Mouse (Mus musculus) midbrain, embryonic 10.5 days (tissue): Measurements from ENCODE around the gene Zfp108. TPM values are rescaled to one million over a fixed set of nuclear protein-coding genes. Genes with fewer than 3 reads are reported as not detected.
"Not testable (repeated sequence)": the region's sequence is repeated elsewhere in the genome, so short reads cannot be mapped to it uniquely, and the experiment has no call there.

Source experiments
- DNase-seq: peaks from one replicate; pipeline ENCODE4 v3.0.0-alpha.2; 2017; ENCODE audit warnings: low spot score
- H3K27ac ChIP-seq: fragments of 300-500 bp; sonication (generic); replicated peaks from 2 replicates; pipeline ENCODE4 v1.5.1; 2016; ENCODE audit warnings: mild to moderate bottlenecking
- H3K27me3 ChIP-seq: fragments of 300-500 bp; sonication (generic); 2 replicates; pipeline ENCODE4 v1.6.1; 2016; ENCODE audit warnings: low read depth, mild to moderate bottlenecking; ENCODE audit not compliant: poor library complexity, severe bottlenecking
- H3K36me3 ChIP-seq: fragments of 300-500 bp; sonication (generic); 2 replicates; pipeline ENCODE4 v1.6.1; 2016; ENCODE audit warnings: mild to moderate bottlenecking, moderate library complexity
- H3K4me1 ChIP-seq: fragments of 300-500 bp; sonication (generic); 2 replicates; pipeline ENCODE4 v1.6.1; 2016
- H3K4me3 ChIP-seq: fragments of 300-500 bp; sonication (generic); 2 replicates; pipeline ENCODE4 v1.5.1; 2016; ENCODE audit warnings: mild to moderate bottlenecking, moderate library complexity
- H3K9me3 ChIP-seq: fragments of 300-500 bp; sonication (generic); replicated peaks from 2 replicates; pipeline ENCODE4 v1.6.1; 2016; ENCODE audit warnings: mild to moderate bottlenecking
- WGBS: fragments of 180-500 bp; shearing (Covaris S2); methylation state at CpG from one replicate; pipeline ENCODE4 v1.1.7; 2016; 5-methylcytosine and 5-hydroxymethylcytosine counted together
- polyA plus RNA-seq: library from polyadenylated mRNA; unstranded; fragments of >200 nt; fragmentation: Nextera tagmentation; extraction: Ambion mirVana; gene quantifications from 2 replicates; pipeline ENCODE4 v1.2.1, GENCODE M21; 2016

Zfp108 gene
- polyA plus RNA-seq, 1 experiment from 2014 or later, result 2.1 TPM

DNA sequence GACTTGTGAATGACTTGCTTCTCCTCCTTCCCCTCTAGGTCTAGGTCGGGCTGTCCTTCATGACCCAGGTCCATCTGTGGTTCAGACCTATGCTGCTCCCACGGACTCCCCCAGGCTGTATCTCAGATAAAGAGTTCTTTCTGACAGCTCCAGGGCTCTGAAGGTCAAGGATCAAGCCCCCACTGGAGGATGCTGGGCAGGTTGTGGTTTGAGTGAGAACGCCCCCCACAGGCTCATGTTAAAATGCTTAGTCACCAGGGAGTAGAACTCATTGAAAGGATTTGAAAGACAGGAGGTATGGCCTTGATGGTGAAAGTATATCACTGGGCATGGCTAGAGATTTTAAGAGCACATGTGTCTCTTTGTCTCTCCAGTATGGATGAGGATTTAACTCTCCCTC is 14.7 kb downstream of the Zfp108 start:
- H3K27ac ChIP-seq, result no peak overlapping the region
- H3K4me1 ChIP-seq, result peaks cover 18% of the 10 kb centered on the region
- no peaks in the 10 kb centered on the region for H3K27me3 ChIP-seq
- WGBS, result 65% methylated on average over 3 of the region's 3 CpGs
- H3K4me3 ChIP-seq, result no peak overlapping the region
- DNase-seq, result no peak
- no peaks in the 10 kb centered on the region for H3K9me3 ChIP-seq
- peaks cover 13% of the 10 kb centered on the region for H3K36me3 ChIP-seq

DNA sequence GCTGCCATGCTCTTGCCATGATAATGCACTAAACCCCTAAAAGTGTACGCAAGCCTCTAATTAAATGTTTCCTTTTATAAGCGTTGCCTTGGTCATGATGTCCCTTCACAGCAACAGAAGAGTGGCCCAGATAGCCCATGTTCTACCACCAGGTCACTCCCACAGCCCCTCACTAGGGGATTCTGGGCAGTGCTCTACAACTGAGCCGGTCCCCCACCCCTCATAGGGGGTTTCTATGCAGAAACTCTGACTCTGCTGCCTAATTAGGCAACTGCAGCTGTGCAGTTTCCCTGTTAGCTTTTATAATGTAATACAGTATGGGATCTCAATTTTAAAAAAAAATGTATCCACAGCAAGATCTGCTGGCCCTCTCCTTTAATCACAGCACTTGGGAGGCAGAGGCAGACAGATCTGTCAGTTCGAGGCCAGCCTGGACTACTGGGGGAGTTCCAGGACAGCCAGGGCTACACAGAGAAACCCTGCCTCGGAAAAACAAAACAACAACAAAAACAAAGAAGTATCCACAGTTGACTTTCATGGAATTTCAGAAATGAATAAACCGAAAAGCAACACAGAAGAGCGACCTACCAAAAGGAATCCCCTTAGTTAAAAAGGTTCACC is 15.2 kb downstream of the Zfp108 start:
- Histone ChIP-seq H3K27ac (peak overlapping the region; percentile 88), H3K27me3 (no peaks in the 10 kb centered on the region), H3K36me3 (peaks cover 19% of the 10 kb centered on the region), H3K9me3 (no peaks in the 10 kb centered on the region), H3K4me3 (peak overlapping the region; percentile 74), H3K4me1 (peaks cover 18% of the 10 kb centered on the region)
- DNase-seq, result no peak
- 37% methylated on average over 7 of the region's 7 CpGs for WGBS

DNA sequence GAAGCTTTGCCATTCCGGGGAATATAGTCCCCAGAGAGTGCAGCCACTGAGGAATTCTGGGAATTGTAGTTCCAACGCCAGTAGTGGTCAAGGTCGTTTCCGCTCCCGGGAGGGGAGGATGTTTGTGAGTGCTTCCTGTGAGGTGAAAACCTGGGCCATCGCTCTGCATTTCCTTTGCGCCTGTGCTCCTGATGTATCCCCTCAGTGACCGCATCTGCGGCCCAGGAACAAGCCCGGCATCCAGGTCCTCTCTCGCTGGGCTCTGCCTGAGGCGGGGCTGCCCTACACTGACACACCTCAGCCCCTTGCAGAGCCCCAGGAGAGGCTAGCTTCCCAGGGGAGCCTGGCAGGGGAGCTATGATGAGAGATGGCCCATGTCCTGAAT is 15.7 kb downstream of the Zfp108 start, which contains the start of gene Zfp93:
TSS of gene Zfp93 (plus strand) at position 133 of the 385 bp plus-strand sequence.
- peak; percentile 82 for DNase-seq

DNA sequence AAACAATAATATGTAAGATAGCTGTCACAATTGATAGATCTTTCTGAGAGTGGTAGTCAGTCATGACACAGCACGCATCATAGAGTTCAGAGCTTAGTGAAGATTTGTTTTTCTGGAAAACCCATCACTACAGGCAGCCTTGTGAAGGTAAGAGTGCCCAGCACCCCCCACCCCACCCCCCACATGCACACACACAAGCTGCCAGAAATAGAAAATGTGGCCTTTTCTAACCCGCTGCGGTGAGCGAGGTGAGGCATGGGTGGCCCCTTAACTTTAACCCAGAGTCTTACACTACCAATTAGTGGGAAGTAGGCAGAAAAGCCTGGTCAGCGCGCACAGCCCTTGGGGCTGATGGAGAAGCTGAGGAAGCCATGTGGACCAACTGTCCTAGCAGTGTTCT is 16.6 kb downstream of the Zfp108 start:
- Histone ChIP-seq H3K9me3 (no peaks in the 10 kb centered on the region), H3K27ac (no peak overlapping the region), H3K36me3 (peaks cover 33% of the 10 kb centered on the region), H3K4me3 (no peak overlapping the region), H3K27me3 (no peaks in the 10 kb centered on the region), H3K4me1 (peaks cover 18% of the 10 kb centered on the region)
- WGBS, result 97% methylated on average over 6 of the region's 6 CpGs
- DNase-seq, result no peak

More for the DNA sequence above, 15.7 kb downstream of the Zfp108 start, which contains the start of gene Zfp93:
- H3K4me3 ChIP-seq, result peak within 1 kb of the TSS; percentile 74
- no peaks in the 10 kb centered on the region for H3K9me3 ChIP-seq
- H3K27me3 ChIP-seq, result no peaks in the 10 kb centered on the region
- peak within 1 kb of the TSS; percentile 88 for H3K27ac ChIP-seq
- WGBS, result 1% methylated on average over 12 of the region's 12 CpGs
- H3K36me3 ChIP-seq, result peaks cover 24% of the 10 kb centered on the region
- H3K4me1 ChIP-seq, result peaks cover 18% of the 10 kb centered on the region

DNA sequence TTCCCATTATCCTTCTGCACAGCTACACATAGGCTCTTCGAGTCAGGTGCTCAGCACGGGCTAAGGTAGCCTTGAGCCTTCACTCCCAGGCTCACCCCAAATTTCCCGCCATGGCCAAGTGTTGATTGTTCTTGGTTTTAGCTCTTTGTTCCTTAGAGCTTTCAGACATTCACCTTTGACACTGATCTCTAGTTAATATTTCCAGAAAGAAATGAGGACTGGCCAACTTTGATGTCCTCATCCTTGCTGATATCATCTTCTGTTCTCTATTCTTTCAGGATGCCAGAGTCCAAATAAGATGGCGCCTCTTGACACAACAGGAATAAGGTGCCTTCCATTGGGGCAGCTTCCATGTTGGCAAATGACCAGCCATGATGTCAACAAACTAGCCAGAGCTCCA is 19.9 kb downstream of the Zfp108 start:
- H3K4me1 ChIP-seq, result peaks cover 14% of the 10 kb centered on the region
- no peak overlapping the region for H3K27ac ChIP-seq
- DNase-seq, result no peak
- no peaks in the 10 kb centered on the region for H3K9me3 ChIP-seq
- H3K27me3 ChIP-seq, result no peaks in the 10 kb centered on the region
- H3K4me3 ChIP-seq, result no peak overlapping the region
- peaks cover 48% of the 10 kb centered on the region for H3K36me3 ChIP-seq
- 87% methylated on average over 4 of the region's 4 CpGs for WGBS

DNA sequence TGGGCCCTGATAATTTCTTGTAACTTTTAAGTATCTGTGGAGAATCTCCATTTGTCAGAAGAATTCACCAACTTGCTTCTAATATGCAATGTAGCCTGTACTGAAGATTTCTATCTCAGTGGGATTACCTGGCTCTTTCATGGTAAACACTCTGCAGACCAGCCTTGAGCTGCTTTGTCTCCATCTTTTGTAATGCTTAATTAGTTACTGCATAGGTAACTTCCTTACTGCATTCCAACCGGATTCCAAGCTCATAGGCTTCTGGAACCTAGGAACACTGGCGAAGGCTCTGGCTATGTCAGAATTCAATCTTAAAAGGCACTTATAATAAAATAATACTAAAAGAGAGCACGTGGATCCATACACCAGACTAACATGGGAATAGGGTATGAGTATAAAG is 24.2 kb downstream of the Zfp108 start:
- H3K4me3 ChIP-seq, H3K27ac ChIP-seq, DNase-seq, H3K4me1 ChIP-seq, H3K27me3 ChIP-seq, H3K9me3 ChIP-seq: not testable (repeated sequence)
- H3K36me3 ChIP-seq, result peaks cover 39% of the 10 kb centered on the region
- WGBS, result 80% methylated on average over 3 of the region's 3 CpGs

DNA sequence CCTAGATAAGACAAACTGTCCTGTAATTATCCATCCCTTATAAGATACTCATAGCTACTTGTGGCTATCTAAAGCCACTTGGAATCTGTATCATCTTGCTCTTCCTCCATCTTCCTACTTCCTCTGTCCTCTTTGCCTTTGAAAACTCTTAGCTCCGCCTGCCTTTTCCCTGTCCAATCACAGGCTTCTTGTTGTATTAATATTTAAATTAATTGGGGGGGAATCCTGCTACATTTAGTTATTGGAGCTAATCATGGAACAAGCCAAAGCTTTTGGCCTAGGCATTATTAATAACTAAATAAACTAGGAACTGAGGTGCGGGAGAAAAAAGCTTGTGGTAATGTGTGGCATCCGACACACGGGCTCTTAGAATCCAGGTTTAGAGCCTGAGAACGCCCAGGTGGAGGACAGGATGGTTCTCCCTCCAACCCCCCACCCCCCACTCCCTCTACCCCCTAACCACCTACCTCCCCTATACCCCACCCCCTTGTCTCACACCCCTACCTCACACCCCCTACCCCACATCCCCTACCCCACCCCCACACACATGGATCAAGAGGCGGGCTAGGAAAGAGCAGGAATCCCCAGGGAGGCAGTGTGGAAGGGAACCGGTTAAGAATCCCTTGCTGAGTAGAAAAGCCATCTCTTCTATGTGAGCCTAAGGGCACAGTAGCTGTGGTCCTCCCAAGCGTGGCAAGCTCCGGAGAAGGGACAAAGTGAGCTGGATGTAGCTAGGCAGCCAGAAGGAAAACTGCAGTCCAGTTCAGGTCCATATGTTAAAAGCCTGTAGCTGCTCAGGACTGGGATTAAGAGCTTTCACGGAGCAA is 25.6 kb downstream of the Zfp108 start:
- Histone ChIP-seq H3K27me3 (no peaks in the 10 kb centered on the region), H3K4me3 (no peak overlapping the region), H3K4me1 (peaks cover 8% of the 10 kb centered on the region), H3K36me3 (peaks cover 25% of the 10 kb centered on the region), H3K27ac (no peak overlapping the region), H3K9me3 (no peaks in the 10 kb centered on the region)
- no peak for DNase-seq
- WGBS, result 58% methylated on average over 10 of the region's 10 CpGs

DNA sequence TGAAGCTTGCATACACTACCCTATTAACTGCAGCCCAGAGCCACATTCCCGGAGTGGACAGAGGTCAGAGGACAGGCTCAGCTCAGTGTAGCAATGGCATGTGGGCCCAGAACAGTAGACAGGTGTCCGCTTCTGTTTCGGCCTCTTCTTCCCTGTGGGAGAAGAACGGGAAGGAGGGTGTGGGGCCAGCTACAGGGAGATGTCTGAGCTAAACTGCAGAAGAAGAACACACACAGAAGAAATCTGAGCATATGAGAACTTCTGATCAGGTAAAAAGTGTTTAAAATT is 26.2 kb downstream of the Zfp108 start:
- no peak overlapping the region for H3K4me3 ChIP-seq
- peaks cover 19% of the 10 kb centered on the region for H3K36me3 ChIP-seq
- DNase-seq, result no peak
- H3K27ac ChIP-seq, result no peak overlapping the region
- no peaks in the 10 kb centered on the region for H3K27me3 ChIP-seq
- peaks cover 8% of the 10 kb centered on the region for H3K4me1 ChIP-seq
- 54% methylated on average over 4 of the region's 4 CpGs for WGBS
- no peaks in the 10 kb centered on the region for H3K9me3 ChIP-seq

DNA sequence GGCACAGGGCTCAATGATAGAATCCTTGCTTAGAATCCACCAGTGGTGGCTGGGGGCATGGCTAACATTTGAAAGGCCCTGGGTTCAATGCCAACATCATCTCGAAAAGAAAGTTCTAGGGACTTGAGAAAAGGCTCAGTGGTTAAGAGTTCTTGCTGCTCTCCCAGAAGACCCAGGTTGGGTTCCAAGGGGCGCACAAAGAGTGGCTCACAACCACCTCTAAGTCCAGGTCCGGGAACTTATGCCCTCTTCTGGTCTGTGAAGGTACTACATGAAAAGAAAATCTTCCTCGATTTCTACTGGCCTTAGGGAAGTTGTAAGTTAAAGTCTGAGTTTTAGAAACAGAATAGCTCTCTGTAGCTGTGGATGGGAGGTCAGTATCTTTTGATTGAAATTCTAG is 31.5 kb downstream of the Zfp108 start:
- no peak for DNase-seq
- no peaks in the 10 kb centered on the region for H3K27me3 ChIP-seq
- H3K4me1 ChIP-seq, result no peaks in the 10 kb centered on the region
- 50% methylated on average over 4 of the region's 4 CpGs for WGBS
- H3K4me3 ChIP-seq, result no peak overlapping the region
- no peak overlapping the region for H3K27ac ChIP-seq
- H3K9me3 ChIP-seq, result no peaks in the 10 kb centered on the region
- peaks cover 43% of the 10 kb centered on the region for H3K36me3 ChIP-seq

DNA sequence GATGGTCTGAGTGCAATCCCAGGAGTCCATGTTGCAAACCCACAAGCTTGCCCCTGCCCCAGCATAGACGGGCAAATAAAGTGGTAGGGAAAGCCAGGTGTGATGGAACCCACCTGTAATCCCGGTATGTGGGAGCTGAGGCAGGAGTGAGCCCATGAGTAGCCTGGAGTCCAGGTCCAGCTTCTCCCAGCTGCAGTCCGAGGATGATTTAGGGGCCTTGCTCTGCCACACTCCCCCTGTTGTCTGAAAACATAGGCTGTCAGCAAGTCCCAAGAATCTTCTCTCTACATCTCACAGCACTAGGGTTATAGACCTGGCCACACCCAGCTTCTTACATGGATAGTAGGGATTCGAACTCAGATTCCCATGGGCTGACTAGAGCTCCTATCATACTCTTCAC is 32.3 kb downstream of the Zfp108 start:
- Histone ChIP-seq H3K36me3 (peaks cover 51% of the 10 kb centered on the region), H3K27me3 (no peaks in the 10 kb centered on the region), H3K27ac (no peak overlapping the region), H3K4me1 (no peaks in the 10 kb centered on the region), H3K4me3 (no peak overlapping the region), H3K9me3 (no peaks in the 10 kb centered on the region)
- no peak for DNase-seq
- 76% methylated on average over 4 of the region's 4 CpGs for WGBS

DNA sequence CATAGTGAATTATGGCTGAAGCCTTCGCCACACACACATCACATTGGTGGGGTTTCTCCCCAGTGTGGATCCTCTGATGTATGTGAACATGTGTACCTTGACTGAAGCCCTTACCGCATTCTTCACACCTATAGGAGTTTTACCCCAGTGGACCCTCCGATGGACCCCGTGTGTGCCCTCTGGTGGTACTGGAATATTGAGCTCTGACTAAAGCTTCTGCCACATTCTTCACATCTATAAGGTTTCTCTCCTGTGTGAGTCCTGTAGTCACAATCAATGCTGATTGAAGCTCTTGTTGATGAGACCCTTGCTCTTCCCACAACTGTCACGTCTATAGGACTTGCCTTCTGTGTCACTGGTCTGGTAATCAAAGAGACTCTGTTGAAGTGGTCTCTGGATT is 33.1 kb downstream of the Zfp108 start:
- no peaks in the 10 kb centered on the region for H3K9me3 ChIP-seq
- WGBS, result 83% methylated on average over 5 of the region's 5 CpGs

DNA sequence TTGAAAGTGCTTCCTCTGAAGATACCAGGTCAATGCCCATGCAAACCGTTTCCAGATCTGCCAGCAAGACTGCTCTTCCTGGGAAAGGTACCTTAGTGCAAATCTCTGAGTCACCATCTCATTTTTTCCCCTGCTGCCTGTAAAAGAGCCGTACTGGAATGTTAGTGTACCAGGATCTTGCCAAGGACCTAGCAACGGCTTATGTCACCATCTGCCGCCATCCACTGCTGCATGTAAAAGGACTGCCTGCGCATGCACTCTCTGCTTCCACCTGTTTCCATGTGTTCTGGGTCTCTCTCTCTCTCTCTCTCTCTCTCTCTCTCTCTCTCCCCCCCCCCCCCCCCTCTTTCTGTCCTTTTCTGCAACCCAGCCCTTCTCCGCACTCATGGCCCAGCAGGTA is 33.9 kb downstream of the Zfp108 start:
- 88% methylated on average over 6 of the region's 6 CpGs for WGBS
- DNase-seq, result no peak
- peaks cover 67% of the 10 kb centered on the region for H3K36me3 ChIP-seq
- no peaks in the 10 kb centered on the region for H3K4me1 ChIP-seq
- no peaks in the 10 kb centered on the region for H3K27me3 ChIP-seq
- no peak overlapping the region for H3K4me3 ChIP-seq
- no peak overlapping the region for H3K27ac ChIP-seq
- H3K9me3 ChIP-seq, result no peaks in the 10 kb centered on the region

More for the DNA sequence above, 33.1 kb downstream of the Zfp108 start:
- H3K4me3 ChIP-seq, result no peak overlapping the region
- H3K27me3 ChIP-seq, result no peaks in the 10 kb centered on the region
- no peaks in the 10 kb centered on the region for H3K4me1 ChIP-seq
- no peak for DNase-seq
- H3K27ac ChIP-seq, result no peak overlapping the region
- peaks cover 58% of the 10 kb centered on the region for H3K36me3 ChIP-seq

DNA sequence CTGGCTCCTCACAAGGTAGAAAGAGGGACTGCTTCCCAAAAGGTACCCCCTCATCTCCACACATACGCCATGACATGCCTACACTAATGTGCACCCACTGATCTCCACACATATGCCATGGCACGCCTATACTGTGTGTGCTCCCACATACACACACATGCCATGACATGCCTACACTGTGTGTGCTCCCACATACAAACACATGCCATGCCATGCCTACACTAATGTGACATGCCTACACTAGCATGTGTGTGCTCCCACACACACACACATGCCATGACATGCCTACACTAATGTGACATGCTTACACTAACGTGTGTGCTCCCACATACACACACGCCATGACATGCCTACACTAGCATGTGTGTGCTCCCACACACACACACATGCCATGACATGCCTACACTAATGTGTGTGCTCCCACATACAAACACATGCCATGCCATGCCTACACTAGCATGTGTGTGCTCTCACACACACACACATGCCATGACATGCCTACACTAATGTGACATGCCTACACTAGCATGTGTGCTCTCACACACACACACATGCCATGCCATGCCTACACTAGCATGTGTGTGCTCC is 35.6 kb downstream of the Zfp108 start:
- H3K27me3 ChIP-seq, result no peaks in the 10 kb centered on the region
- no peaks in the 10 kb centered on the region for H3K9me3 ChIP-seq
- H3K4me3 ChIP-seq, result no peak overlapping the region
- no peak overlapping the region for H3K27ac ChIP-seq
- no peak for DNase-seq
- no peaks in the 10 kb centered on the region for H3K4me1 ChIP-seq
- peaks cover 84% of the 10 kb centered on the region for H3K36me3 ChIP-seq
- 95% methylated on average over 4 of the region's 4 CpGs for WGBS
